9 mouse cellular contexts compared by ENCODE assay signal in the genomic region with DNA sequence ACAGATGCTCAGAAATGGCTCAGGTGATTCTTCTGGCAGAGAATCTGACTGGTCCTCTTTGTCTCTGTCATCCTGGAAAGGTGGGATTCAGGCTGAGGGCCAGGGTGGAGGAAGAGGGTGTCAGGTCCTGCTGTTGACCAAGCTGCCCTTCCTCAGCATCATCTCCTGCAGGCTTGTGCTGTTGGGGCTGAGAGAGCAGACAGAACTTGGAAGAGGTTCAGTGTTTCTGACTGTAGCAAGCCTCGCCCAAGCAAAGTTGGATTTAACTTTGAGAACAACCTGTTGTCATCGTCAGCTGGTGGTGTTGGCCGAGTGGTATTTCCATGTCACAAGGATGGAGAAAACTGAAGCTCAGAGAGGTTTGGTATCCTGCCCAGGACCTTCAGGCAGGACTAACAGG.
A peak's percentile ranks its signal among the peaks of the same experiment; 100 is the strongest.
DNase-seq lines count a peak whose midpoint lies in the region; ATAC-seq and TF ChIP-seq lines count a peak whose summit lies in the region.
"Had no signal": no experiment of that assay in that cellular context is flagged by ENCODE, and none has a peak within 500 bp of the region (broad histone marks: within the 10 kb centered on the region; RNA-seq: fewer than 3 reads in every experiment).

No protein-coding gene starts in this region.

- no peaks in the 10 kb centered on the region for H3K79me2 ChIP-seq in heart, adult 2 months (replicated peaks; ENCODE audit: control insufficient read depth, insufficient read depth, low read length)

- no peak for TF ChIP-seq POLR2A in heart, adult 2 months (IDR thresholded peaks at IDR 0.05; ENCODE audit: insufficient read depth, low read depth, low read length)

- H3K9me3 ChIP-seq in midbrain, embryonic 15.5 days = no peaks in the 10 kb centered on the region
- no peaks in the 10 kb centered on the region for H3K9me3 ChIP-seq in midbrain, embryonic 11.5 days (ENCODE audit: control insufficient read depth, low read length)
- H3K9me3 ChIP-seq in intestine, embryonic 15.5 days = no peaks in the 10 kb centered on the region
- H3K9me3 ChIP-seq in stomach, embryonic 15.5 days = no peaks in the 10 kb centered on the region

- no peak for TF ChIP-seq CTCF in heart, adult 2 months (IDR thresholded peaks at IDR 0.05)

- H3K4me3 ChIP-seq in heart, adult 2 months = peak overlapping the region; percentile 36
- H3K4me3 ChIP-seq in midbrain, embryonic 15.5 days = no peak overlapping the region
- no peak overlapping the region for H3K4me3 ChIP-seq in midbrain, embryonic 11.5 days (ENCODE audit: low read depth, low read length)
- no peak overlapping the region for H3K4me3 ChIP-seq in intestine, embryonic 15.5 days (replicated peaks)
- H3K4me3 ChIP-seq in stomach, embryonic 15.5 days (replicated peaks) = no peak overlapping the region
- H3K4me3 ChIP-seq: erythroblast, embryonic 14.5 days had no signal

- H3K4me1 ChIP-seq in heart, adult 2 months (ENCODE audit: control insufficient read depth, insufficient read depth, low read length) = peaks cover 69% of the 10 kb centered on the region
- peaks cover 6% of the 10 kb centered on the region; the same call in 1 of the 2 replicates for H3K4me1 ChIP-seq in midbrain, embryonic 15.5 days
- H3K4me1 ChIP-seq in midbrain, embryonic 11.5 days (ENCODE audit: control insufficient read depth, insufficient read depth, low read length) = peaks cover 3% of the 10 kb centered on the region; the same call in 1 of the 2 replicates
- H3K4me1 ChIP-seq in intestine, embryonic 15.5 days (replicated peaks) = peaks cover 63% of the 10 kb centered on the region
- peaks cover 76% of the 10 kb centered on the region for H3K4me1 ChIP-seq in stomach, embryonic 15.5 days

- H3K4me2 ChIP-seq in midbrain, embryonic 15.5 days = no peak overlapping the region
- H3K4me2 ChIP-seq in midbrain, embryonic 11.5 days = no peak overlapping the region
- peak overlapping the region; percentile 48 for H3K4me2 ChIP-seq in intestine, embryonic 15.5 days (replicated peaks)
- H3K4me2 ChIP-seq in stomach, embryonic 15.5 days = peak overlapping the region; percentile 42

- no peak for ATAC-seq in midbrain, embryonic 15.5 days (replicated peaks)
- no peak for ATAC-seq in midbrain, embryonic 11.5 days (ENCODE audit: low FRiP score)
- ATAC-seq in intestine, embryonic 15.5 days = no peak
- no peak for ATAC-seq in stomach, embryonic 15.5 days (ENCODE audit: insufficient read depth, low FRiP score, low read depth)

- H3K9ac ChIP-seq in heart, adult 2 months (ENCODE audit: low read depth, low read length) = peak overlapping the region; percentile 75
- H3K9ac ChIP-seq in midbrain, embryonic 15.5 days = no peak overlapping the region
- H3K9ac ChIP-seq in midbrain, embryonic 11.5 days (ENCODE audit: low read length) = no peak overlapping the region
- no peak overlapping the region for H3K9ac ChIP-seq in intestine, embryonic 15.5 days
- H3K9ac ChIP-seq in stomach, embryonic 15.5 days = no peak overlapping the region

- TF ChIP-seq EP300 in heart, adult 2 months (IDR thresholded peaks at IDR 0.05; ENCODE audit: insufficient read depth, low read depth, low read length) = 0 out of 2 replicates have a peak, but pooled peaks have one; percentile 15

- no peaks in the 10 kb centered on the region for H3K27me3 ChIP-seq in heart, adult 2 months (ENCODE audit: control insufficient read depth, insufficient read depth, low read length)
- no peaks in the 10 kb centered on the region for H3K27me3 ChIP-seq in midbrain, embryonic 15.5 days (replicated peaks)
- no peaks in the 10 kb centered on the region for H3K27me3 ChIP-seq in midbrain, embryonic 11.5 days (ENCODE audit: control insufficient read depth, insufficient read depth, low read length)
- no peaks in the 10 kb centered on the region for H3K27me3 ChIP-seq in intestine, embryonic 15.5 days (replicated peaks)
- H3K27me3 ChIP-seq in stomach, embryonic 15.5 days (replicated peaks) = no peaks in the 10 kb centered on the region

- H3K27ac ChIP-seq in heart, adult 2 months = peak overlapping the region; percentile 96
- H3K27ac ChIP-seq in midbrain, embryonic 15.5 days = 0 out of 2 replicates have a peak overlapping the region, but pooled peaks have one; percentile 53
- H3K27ac ChIP-seq in midbrain, embryonic 11.5 days (ENCODE audit: low read depth, low read length) = no peak overlapping the region
- peak overlapping the region; percentile 89 for H3K27ac ChIP-seq in intestine, embryonic 15.5 days
- peak overlapping the region; percentile 91 for H3K27ac ChIP-seq in stomach, embryonic 15.5 days

- WGBS in heart, adult 2 months = 20% methylated on average over 3 of the region's 3 CpGs
- WGBS in midbrain, embryonic 15.5 days = 84% methylated on average over 3 of the region's 3 CpGs
- 87% methylated on average over 3 of the region's 3 CpGs for WGBS in midbrain, embryonic 11.5 days
- 78% methylated on average over 3 of the region's 3 CpGs for WGBS in intestine, embryonic 15.5 days
- WGBS in stomach, embryonic 15.5 days = 66% methylated on average over 3 of the region's 3 CpGs

- intact Hi-C loops in heart, adult 2 months (cut with DNase I) = loop anchor here (1.0 kb wide), 1 partner anchor 74 kb away; the partner anchor contains the start of gene Itpkb
- intact Hi-C loops in heart, postnatal 25 days (cut with DNase I) = loop anchor here (5.0 kb wide), 1 partner anchor 72 kb away; the partner anchor contains the start of gene Itpkb

- peaks cover 15% of the 10 kb centered on the region for H3K36me3 ChIP-seq in heart, adult 2 months (ENCODE audit: control insufficient read depth, insufficient read depth, low read length)
- no peaks in the 10 kb centered on the region for H3K36me3 ChIP-seq in midbrain, embryonic 15.5 days (replicated peaks)
- H3K36me3 ChIP-seq in midbrain, embryonic 11.5 days (ENCODE audit: control insufficient read depth, insufficient read depth, low read length) = no peaks in the 10 kb centered on the region
- H3K36me3 ChIP-seq in intestine, embryonic 15.5 days = no peaks in the 10 kb centered on the region
- no peaks in the 10 kb centered on the region for H3K36me3 ChIP-seq in stomach, embryonic 15.5 days

- peak in 1 of 2 experiments; percentile 59 for DNase-seq in heart, adult 2 months
- DNase-seq in heart, postnatal 25 days (ENCODE audit: low spot score) = no peak
- DNase-seq in midbrain, embryonic 11.5 days (ENCODE audit: low spot score, missing footprints) = no peak
- no peak for DNase-seq in ovary, postnatal 10 days (ENCODE audit: low spot score)
- DNase-seq in Muller cell, postnatal 12 days (ENCODE audit: inconsistent ontology term) = no peak

Comparison
In these comparisons a context has a peak if more than half of its experiments do, and no peak if none do; other contexts are left out.
1. H3K4me2 ChIP-seq: peak in intestine, embryonic 15.5 days (single experiment) and stomach, embryonic 15.5 days (single experiment); none in midbrain, embryonic 15.5 days (single experiment) and midbrain, embryonic 11.5 days (single experiment).